Comparison of ENCODE assay signal across 13 mouse cellular contexts in the genomic region with DNA sequence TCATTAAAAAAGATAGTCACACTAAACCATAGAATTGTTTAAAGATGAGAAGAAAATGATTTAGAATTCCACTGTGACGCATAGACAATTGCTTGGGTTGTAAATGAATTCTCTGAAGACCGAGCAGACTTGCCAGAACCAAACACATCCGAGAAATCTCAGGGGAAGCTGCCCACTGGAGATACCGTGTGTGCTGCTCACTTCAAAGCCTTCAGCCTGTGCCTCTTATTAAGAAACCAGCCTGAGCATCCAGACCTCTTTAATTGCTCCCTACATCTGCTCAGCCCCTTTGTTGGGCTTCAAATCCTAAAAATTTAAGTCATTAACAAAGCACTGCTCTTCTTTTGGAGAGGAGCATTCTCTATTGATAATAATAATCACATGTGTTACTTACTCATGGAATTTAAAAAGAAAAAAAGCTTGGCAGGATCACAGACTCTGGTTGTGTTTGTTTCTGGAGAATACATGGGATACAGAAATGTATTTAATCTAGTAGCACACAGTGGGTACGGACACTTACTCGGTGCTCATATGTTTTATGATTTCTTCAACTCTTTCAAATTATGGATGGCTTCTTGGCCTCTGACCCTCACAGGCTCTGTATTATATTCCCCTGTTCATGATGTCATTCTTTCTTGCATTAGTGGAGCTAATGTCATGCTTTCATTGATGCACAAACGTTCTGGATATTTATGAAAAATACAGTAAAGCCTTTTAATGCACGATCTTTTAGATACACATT.
"Had no signal": no experiment of that assay in that cellular context is flagged by ENCODE, and none has a peak within 500 bp of the region (broad histone marks: within the 10 kb centered on the region; RNA-seq: fewer than 3 reads in every experiment).

No protein-coding gene starts in this region.

- H3K4me2 ChIP-seq: liver, embryonic 12.5 days; lung, embryonic 14.5 days; neural tube, embryonic 15.5 days had no signal

- H3K9ac ChIP-seq: liver, embryonic 12.5 days; lung, embryonic 14.5 days; neural tube, embryonic 15.5 days had no signal

- DNase-seq: kidney, adult 18-20 months; kidney, postnatal 10 days; lung, embryonic 14.5 days; lung, postnatal 10 days; lung, postnatal 4 days; right cerebral cortex, adult 18-20 months; right cerebral cortex, postnatal 25 days; thymus, postnatal 36 days had no signal

- H3K36me3 ChIP-seq: limb, embryonic 10.5 days; liver, embryonic 12.5 days; neural tube, embryonic 15.5 days had no signal

- H3K9me3 ChIP-seq: limb, embryonic 10.5 days; liver, embryonic 12.5 days; neural tube, embryonic 15.5 days had no signal

- H3K4me3 ChIP-seq: left cerebral cortex, adult 2 months; limb, embryonic 10.5 days; liver, embryonic 12.5 days; myocyte; neural tube, embryonic 15.5 days had no signal

- H3K4me1 ChIP-seq: limb, embryonic 10.5 days; liver, embryonic 12.5 days; neural tube, embryonic 15.5 days had no signal

- ATAC-seq: liver, embryonic 12.5 days had no signal

- H3K27me3 ChIP-seq: liver, embryonic 12.5 days; neural tube, embryonic 15.5 days had no signal

- H3K27ac ChIP-seq: left cerebral cortex, adult 2 months; limb, embryonic 10.5 days; liver, embryonic 12.5 days; neural tube, embryonic 15.5 days had no signal
